Mouse (Mus musculus): ENCODE measurements at regions not wholly inside any gene's neighbourhood (a gene's known extent, or its start where the extent isn't known, plus 50 kb on each side); places are given as distances from the start of the nearest gene placed in this dataset.

DNA sequence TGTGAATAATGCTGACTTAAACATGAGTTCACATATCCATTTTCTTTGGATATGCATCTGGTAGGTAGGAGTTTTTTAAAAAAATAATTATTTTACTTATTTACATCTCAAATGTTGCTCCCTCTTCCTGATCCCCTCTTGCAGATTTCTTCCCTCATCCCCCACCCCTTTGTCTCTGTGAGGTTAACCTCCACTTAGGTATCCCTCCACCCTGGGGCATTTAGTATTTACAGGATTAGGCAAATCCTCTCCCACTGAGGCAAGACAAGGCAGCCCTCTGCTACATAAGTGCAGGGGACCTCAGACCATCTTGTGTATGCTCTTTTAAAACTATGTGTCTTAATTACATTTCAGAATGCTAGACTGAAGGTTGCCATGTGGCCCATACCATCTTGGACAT is 155.2 kb upstream of the Shcbp1 start:
- DNase-seq = no peak

DNA sequence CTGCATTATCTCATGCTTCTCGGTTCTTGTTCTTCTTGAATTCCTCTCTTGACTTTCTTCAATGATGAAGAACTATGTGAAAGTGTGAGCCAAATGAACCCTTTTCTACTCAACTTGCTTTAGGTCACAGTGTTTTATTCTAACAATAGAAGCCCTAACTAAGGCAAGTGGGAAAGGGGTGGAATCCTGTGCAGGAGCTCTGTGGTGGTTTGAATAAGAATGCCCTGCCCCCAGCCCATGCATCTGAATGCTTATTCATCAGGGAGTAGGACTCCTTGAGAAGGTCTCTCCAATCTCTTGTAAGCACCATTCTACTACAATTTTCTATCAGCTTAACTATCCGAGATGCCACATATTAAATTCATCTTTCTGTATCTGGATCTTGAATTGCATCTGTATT is 154.7 kb upstream of the Shcbp1 start:
- DNase-seq = no peak

GRCm38 (mm10) chr8:4916447-4916846 is 137.1 kb upstream of the Shcbp1 start:
- DNase-seq = no peak

GRCm38 (mm10) chr8:4895046-4895445 is 115.7 kb upstream of the Shcbp1 start:
- peak in 1 of 2 experiments; percentile 12 for DNase-seq

DNA sequence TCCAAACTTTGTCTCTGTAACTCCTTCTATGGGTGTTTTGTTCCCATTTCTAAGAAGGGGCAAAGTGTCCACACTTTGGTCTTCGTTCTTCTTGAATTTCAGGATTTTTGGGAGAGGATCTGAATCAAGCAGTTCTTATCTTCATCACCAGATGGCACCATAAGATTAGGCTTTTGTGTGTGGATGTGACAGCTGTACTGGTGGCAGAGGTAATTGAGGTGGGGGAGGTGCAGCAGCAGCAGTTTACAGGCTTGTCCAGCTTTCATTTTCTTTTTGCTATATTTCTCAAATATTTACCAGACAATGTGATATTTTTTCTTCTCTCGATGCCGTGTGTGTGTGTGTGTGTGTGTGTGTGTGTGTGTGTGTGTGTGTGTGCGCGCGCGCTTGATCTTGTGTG is 89.4 kb upstream of the Shcbp1 start:
- peak; percentile 40 to 62 for DNase-seq

DNA sequence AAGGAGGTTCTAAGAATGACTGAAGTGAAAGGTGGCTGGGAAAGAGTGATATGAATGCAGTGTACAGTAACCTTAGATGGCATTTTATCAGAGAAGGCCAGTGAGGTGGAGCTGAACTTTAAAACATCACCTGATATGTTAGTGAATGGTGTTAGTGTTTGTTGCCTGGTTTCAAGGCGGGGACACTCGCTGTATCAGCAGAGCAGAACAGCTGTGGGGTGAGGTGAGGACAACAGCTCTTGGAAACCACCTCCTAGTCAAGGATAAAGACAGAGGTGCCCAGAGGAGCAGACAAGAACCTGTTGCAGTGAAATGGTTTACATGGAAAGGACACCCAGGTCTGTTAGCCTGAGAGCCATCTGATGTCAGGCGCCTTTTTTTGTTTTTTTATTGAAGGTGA is 59.7 kb upstream of the Shcbp1 start:
- peak in 1 of 2 experiments; percentile 26 for DNase-seq

DNA sequence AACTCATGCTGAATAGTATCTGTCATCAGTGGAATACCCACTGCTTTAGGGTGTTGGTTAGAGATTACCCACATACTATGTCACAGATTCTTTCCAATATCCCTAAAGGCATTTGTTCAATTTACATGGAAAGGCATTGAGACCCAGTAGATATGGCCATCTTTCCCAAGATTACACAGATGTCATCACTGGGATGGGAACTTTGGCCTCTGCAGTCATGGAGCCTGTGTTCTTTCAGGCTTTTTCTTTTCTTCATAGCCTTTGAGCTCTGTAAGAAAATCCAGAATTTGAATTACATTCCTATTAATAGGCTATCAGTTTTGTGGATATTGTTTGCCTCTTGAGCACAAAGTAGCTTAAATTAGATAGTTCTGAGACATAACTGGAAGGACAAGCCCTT is 59.2 kb upstream of the Shcbp1 start:
- no peak for DNase-seq

GRCm38 (mm10) chr8:4837719-4838118 is 58.4 kb upstream of the Shcbp1 start:
- DNase-seq = no peak

DNA sequence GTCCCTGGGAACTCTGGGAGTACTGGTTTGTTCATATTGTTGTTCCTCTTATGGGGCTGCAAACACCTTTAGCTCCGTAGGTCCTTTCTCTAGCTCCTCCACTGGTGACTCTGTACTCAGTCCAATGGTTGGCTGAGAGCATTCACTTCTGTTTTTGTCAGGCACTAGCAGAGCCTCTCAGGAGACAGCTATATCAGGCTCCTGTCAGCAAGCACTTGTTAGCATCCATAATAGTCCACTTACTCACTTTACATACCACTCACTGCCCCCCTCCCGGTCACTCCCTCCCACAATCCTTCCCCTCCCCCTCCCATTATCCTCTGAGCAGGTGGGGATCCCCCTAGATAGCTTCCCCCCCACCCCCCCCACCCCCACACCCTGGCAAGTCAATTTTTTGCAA is 57.3 kb upstream of the Shcbp1 start:
- DNase-seq = peak in 1 of 2 experiments; percentile 13

Measured in kidney, postnatal 4 days (tissue).